Mouse (Mus musculus) c-Kit-positive CD71-negative TER-119-negative erythroid progenitor cells, embryonic 14.5 days (primary cell): ENCODE measurements around the gene Tfpi2.
A peak's percentile ranks its signal among the peaks of the same experiment; 100 is the strongest.

Experiments
- DNase-seq: peaks from one replicate; pipeline ENCODE4 v3.0.0-alpha.2; 2013; ENCODE audit warnings: low read depth

Tfpi2 gene

GRCm38 (mm10) chr6:3988750-3989149 lies at the start of gene Tfpi2:
Tfpi2 (minus strand) TSS chr6:3988919.
- no peak for DNase-seq

DNA sequence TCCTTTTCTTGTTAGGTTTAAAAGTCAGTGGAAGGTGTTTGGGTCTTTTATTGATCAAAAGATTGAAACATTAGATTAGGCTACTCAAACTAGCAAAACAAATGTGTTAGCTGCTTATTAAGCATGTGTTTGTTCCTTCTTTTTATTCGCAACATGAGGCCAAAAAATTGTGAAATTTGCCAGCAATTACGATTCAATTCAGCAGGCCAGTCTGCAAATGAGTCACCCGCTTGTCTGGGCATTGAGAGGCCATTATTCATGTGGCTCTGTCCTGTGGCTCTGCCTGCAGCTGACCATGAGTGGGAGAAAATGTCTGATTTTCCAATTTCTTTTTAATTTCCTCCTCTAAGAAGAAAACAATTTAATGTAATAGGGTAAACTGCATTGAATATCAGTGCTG lies 42.2 kb upstream of the Tfpi2 start:
- no peak for DNase-seq

DNA sequence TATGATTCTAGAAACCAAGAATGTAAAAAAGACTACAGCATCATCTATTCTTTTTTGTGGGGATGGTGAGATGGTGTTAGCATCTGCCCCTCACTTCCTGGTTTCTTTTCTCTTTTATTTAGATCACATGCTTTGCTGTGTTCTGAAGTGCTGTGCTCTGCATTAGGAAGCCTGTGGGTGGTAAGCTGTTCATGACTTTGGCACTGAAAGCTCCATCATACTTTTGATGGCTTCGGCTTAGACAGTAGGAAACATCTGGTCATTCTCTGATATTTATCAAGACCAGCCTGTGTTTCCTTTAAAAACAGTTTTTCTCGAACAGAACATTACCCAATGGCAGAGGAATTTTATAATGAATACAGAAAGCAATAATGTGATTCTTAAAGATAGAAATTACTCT lies 37.6 kb upstream of the Tfpi2 start:
- DNase-seq, result no peak

DNA sequence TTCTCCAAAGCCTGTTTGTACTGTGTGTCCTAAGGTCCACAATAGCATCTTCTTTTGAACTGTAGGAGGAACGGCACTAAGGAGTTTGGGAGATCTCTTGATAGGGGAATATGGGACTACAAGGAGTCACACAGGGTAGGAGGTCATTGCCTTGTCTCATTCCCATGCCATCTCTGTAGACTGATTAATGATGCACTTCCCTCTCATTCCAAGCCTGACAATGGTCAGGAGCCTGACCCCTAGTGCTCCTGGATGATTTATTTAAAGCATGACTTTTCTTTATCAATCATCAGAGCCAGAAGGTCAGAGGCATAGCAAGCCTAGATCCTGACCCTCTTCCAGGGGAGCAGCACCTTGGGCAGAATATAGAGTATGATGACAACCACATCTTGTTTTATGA lies 33.9 kb upstream of the Tfpi2 start:
- DNase-seq, result no peak

DNA sequence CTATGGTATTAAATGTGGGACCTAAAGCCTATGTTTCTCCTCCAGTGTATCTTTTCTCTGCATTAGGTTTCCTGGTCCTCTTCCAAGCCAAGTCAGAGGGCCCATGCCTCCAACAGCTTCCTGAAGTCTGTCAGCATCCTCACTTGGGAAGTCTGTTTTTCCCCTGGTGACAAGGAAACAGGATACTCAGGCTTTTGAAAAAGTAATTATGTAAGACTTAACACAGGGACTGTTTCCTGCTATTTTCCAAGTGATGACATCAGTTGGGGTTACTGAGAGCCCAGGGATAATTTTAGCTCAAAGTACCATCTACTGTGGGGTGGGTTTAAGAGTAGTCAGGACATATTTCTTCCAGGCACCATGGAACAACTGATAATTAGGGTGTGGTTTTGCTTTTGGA lies 20.8 kb upstream of the Tfpi2 start:
- no peak for DNase-seq

DNA sequence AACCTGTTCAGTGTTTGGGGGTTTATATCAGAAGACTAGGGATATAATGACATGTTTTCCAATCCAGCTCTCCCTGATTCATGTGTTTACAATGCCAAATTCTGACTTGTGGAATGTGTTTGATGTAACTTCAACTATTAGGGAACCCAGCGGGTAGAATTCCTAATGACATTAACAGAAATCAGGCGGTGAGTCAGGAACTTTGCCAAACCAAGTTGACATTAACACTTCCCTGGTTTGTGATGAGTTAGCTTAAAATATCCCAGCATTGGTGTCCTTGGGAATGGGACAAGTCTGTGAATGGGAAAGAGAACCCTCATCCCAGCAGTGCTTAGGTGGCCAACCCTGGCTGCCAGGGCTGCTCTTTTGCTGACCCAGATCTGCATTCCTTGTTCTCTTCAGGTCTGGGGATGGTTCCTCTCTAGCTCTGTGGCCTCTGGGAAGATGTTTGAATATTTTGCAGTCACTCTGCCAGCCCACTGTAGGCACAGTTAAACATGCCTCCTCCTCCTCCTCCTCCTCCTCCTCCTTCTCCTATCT lies 19.9 kb upstream of the Tfpi2 start:
- no peak for DNase-seq

DNA sequence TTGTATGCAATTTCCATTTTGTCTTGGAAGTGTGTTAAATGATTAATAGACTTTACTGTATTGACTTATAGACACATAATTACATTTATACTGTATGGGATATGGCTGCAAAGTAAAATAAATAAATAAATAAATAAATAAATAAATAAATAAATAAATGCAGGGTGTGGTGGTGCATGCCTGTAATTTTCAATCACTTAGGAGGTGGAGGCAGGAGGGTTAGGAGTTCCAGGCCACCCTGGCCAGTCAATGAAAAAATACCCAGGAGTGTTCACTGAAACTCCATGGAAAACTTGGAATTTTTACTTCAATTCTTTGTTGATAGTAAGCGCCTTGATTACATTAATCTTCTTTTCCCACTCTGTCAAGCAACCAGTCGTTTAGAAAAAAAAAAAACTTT lies 16.1 kb upstream of the Tfpi2 start:
- no peak for DNase-seq

DNA sequence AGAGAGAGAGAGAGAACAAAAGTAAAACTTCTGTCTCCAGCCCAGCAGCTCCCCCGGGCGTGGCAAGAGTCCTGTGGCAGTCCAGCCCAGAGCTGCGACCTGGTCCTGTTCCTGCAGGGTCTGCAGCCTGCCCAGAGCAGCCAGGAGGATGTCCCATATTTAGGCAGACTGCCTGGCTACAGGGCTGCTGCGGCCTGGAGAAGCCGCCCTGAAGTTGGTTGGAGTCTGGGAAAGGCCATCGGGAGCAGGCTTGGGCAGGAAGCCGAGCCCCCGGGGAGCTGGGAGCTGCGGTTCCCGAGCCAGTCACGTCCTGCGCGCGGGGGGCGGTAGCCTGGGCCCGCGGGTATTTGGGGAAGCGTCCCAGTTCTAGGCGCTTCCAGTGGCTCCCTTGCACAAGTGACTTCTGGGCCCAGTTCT lies 15.2 kb upstream of the Tfpi2 start, which contains the start of gene Gng11:
Gng11 (plus strand) TSS at position 15 of the 417 bp plus-strand sequence.
- DNase-seq, result peak; percentile 25

- DNase-seq, result no peak
Measured at GRCm38 (mm10) chr6:4003445-4003844, 14.7 kb upstream of the Tfpi2 start.

DNA sequence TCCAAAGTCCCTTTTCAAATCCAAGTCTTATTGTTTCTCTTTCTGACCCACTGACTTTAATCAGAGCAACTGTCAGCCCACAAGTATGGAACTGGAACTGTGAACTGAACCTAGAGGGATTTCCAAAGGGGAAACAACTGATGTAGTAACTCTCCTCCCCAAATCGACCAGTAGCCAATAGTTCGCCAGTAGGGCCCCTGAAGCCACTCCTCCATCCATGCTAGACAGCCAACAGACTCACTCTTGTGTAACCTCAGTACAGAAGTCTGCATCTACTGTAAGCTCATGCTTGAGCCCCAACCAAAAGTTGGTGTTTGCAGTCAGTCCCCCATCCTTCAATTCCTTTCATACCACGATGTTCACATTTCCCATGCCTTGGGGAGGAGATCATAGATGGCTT lies 12.0 kb upstream of the Tfpi2 start:
- DNase-seq, result no peak

DNA sequence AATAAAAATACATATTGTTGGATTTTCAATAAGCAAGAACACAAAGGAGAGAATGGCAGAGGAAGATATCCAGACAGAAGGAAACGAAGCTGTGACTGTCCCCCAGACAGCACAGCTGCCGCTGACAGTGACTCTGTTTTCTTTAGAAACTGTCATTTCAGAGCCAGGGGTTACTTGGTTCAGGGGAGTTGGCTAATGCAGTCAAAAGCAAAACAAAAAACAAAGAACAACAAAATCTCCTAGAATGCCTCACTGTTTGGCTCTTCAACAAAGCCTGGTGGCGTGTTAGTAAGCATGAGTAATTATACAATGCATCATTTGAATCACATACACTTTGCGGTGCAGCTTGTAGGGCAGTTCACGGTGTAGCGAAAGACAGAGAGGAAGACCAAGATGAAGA lies 10.6 kb upstream of the Tfpi2 start:
- no peak for DNase-seq

GRCm38 (mm10) chr6:3998089-3998488 lies 9.4 kb upstream of the Tfpi2 start:
- no peak for DNase-seq

DNA sequence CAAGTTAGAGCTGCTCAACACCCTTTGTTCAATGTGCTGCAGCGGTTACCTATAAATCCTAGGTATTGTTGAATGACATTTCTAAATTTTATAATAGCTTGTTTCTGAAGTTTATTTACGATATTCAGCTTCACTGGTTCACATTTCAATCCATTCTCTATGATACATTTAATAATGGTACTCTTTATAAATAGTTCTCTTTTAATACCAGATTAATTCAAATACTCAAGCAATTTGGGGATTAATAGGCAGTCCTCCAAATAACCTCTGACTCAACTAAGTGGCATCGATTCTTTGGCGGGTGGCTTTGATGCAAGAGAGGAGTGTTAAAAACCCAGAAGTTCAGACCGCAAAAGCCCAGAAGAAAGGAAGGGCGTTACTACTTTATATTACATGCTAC lies 4.8 kb upstream of the Tfpi2 start, which contains the start of gene Gngt1:
Gngt1 (plus strand) TSS at position 301 of the 400 bp plus-strand sequence.
- DNase-seq, result no peak

DNA sequence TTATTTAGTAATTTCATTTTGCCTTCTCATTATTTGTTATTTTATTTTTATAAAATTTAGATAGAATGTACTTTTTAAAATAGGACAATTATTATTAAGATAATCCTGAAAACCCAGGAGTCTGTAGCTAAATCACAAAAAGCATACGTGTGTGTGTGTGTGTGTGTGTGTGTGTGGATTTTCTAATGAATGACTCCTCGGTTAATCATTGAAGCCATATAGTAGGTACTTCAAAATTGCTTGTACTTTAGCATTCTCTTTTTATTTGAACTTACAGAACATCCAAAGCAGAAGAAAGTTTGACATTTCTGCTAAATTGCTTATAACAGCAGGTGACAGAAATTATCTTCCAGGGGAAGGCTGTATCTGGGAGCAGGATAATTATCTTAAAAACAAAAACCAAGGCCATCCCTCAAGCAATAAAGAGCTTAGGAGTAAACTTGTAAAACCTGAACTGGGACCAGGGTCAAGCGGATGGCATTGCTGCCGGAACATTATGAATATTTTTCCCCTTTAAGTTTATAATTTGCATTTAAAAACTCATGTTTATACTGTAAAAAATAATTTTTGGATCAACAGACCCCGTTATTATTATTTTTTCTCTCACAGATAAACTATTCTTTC lies 5.9 kb downstream of the Tfpi2 start:
- no peak for DNase-seq

DNA sequence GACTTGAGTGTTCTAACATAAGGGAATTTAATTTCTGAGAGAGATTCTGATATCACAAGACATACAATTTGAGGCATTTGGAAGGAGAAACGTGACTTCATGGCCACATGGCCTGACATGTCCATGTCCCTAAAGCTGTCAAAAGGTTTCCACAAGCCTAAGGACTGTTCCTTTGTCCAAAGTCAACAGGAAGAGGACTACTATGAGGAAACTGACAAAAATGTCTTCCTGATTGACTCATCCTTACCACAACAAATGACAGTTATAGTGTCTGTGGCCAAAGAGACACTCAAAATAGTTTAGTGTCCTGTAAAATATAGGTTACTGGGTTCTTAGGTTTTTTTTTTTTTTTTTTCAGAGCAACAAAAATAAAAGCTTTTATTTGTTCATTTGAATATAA lies 15.0 kb downstream of the Tfpi2 start:
- DNase-seq, result no peak

DNA sequence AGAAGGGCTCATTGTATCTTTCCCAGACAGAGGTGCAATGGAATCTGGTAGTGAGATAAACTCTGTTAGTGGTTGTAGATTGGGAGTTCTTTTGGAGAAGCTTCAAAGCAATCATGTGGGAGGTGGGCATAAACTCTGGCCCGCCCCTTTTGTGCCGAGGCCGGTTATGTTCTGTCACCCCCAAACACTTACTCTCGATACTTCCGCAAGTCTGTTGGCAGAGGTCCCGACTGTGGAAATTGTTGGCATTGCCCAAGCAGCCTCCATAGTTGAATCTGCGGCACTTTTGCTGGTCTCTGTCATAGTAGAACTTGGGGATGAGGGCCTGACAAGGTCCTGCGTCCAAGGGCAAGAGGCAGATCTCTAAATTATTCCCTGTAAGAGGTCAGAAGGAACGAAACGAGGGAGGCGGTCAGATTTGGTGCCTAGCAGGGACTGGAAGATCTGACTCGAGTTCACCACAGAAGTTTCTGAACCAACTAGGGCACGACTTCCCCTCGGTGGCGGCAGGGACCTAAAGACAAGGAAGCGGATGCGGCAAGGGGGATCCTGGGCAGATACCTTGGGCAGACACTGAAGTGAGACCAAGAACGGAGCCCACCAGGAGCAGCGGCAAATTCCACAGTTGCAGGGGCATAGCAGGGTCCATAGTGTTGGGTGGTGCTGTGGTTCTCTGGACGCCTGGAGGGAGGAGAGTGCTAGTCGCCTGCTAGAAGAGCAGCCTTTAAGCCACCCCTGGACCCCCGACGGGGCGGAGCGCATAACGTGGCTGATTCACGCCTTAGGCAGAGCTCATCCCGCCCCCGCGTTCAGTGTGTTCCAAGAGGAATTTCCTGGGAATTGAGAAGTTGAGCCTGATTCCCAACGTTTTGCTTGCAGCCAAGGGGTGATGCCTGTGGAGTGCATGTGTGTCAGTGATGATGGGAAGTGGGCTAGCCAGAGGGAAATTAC lies 20.8 kb downstream of the Tfpi2 start:
- no peak for DNase-seq

DNA sequence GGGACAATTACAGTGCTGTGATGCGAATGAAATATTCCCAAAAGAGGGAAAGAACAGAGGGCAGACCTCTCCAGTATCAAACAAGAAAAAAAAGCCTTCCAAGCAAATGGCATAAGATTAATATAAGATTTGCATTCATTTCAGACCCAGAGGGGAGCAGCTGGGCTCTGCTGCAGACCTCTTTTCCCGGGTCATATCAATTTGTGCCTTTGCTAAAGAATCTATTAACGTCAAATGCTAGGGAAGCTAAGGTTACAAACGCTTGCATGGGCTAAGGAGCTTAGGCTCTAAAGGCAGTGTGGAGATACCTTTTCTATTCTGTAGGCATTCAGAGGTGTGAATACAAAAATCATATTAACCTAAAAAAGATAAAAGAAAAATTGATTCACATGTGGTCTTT lies 33.8 kb downstream of the Tfpi2 start:
- DNase-seq, result no peak

- no peak for DNase-seq
Measured at GRCm38 (mm10) chr6:3936140-3936714, 52.5 kb downstream of the Tfpi2 start.

DNA sequence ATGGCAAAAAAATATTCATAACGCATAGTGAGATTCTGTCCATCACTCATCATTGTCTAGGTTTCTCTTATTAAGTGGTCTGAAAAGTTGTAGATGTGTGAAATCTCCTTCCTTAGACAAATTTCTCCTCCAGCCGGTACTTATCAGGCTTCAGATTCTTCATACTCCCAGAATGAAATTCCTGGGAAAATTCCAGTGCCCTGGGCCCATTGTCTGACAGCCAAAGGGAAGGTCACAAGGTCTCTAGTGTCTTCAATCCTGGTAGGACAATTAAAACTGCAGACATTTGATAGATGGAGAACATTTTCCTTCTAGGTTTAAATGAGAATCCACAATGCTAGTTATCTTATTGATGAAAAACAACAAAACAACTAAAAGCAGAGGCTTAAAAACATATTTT lies 53.1 kb downstream of the Tfpi2 start:
- no peak for DNase-seq

DNA sequence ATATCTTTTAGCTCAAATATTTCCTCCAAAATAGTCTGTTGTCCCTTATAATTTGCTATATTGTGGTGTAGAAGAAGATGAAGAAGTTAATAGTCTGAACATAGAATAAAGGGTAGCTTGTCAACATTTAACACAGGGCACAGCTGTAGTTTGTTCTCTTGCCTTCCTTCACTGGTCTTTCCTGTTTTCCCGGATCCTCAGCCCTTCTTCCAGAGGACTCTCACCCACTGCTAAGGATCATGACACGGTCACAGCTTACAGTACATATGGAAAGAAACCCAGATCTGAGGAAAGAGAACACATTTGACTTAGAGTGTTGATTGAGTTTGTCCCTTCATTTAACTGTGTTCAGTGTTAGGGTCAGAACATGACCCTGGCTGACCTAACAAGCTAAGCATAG lies 53.7 kb downstream of the Tfpi2 start:
- DNase-seq, result no peak

GRCm38 (mm10) chr6:3926140-3926539 lies 62.6 kb downstream of the Tfpi2 start:
- no peak for DNase-seq

DNA sequence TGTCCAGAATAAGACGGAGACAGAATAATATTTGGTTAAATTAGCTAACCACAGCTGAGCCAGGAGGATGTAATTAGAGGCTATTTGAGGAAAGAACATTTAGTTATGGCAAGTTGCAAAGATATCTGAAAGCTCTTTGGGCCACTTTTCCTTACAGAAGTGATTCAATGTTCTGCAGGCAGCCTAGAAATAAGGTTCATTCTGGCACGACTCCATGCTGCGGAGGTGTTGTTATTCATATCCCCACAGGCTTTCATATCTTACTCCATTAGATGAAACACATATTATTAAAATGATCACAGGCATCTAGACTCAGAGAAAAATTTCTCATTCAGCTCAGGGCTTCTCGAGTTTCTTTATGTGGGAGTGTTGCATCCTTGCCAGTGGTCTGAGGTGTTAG lies 65.8 kb downstream of the Tfpi2 start:
- no peak for DNase-seq

DNA sequence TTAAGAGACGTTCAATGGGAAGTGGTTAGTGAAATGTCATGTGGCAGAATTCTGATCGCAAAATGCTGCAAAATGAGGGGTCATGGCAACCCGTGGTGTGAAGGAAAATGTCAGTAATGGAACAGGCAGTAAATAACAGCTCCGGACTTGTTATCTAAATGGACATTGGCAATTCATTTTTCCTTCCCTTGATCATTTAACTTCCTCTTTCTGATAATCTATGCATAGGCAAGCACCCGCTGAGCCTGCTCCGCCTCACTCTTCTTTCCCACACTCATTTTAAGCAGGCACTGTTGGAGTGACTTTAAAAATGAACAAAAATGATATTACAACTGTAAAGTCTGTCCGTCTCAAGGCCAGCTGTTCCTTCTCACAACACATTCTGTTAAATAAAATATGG lies 72.7 kb downstream of the Tfpi2 start:
- DNase-seq, result no peak
